ENCODE assay signal across 8 mouse cellular contexts in the genomic region with DNA sequence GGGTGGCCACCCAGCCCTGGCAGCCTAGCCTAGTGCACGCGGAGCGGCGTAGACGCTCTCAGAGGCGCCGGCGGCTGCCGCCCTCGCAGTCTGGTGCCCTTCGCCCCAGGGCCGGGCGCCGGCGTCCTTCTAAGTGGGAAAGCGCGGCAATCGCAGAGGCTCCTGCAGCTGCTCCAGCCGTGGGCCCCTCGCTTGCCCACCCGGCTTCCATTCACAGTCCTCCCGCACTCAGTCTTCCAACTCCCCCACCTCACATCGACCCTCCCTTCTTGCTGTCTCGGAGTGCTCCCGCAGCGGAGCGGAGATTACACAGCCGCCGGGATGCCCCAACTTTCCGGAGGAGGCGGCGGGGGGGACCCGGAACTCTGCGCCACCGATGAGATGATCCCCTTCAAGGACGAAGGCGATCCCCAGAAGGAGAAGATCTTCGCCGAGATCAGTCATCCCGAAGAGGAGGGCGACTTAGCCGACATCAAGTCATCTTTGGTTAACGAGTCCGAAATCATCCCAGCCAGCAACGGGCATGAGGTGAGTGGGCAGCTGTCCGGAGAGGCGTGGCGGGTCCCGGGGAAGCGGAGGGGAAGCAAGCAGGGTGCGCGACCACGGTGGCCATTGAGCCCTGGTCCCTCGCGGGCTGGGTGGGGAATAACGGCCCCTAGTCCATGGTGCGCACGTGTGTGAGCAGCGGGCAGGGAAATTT. TPM values are rescaled to one million over a fixed set of nuclear protein-coding genes. Genes with fewer than 3 reads are reported as not detected.
A peak's percentile ranks its signal among the peaks of the same experiment; 100 is the strongest.
DNase-seq lines count a peak whose midpoint lies in the region; ATAC-seq and TF ChIP-seq lines count a peak whose summit lies in the region.

No protein-coding gene starts in this region.

- H3K9me3 ChIP-seq in lung, embryonic 15.5 days, result no peaks in the 10 kb centered on the region
- no peaks in the 10 kb centered on the region for H3K9me3 ChIP-seq in forebrain, embryonic 15.5 days
- H3K9me3 ChIP-seq in kidney, embryonic 14.5 days (ENCODE audit: control insufficient read depth, low read length), result no peaks in the 10 kb centered on the region
- H3K9me3 ChIP-seq in midbrain, embryonic 13.5 days, result no peaks in the 10 kb centered on the region
- H3K9me3 ChIP-seq in stomach, postnatal 0 days (ENCODE audit: control insufficient read depth, low read length), result no peaks in the 10 kb centered on the region

- H3K36me3 ChIP-seq in lung, embryonic 15.5 days, result no peaks in the 10 kb centered on the region
- H3K36me3 ChIP-seq in forebrain, embryonic 15.5 days, result no peaks in the 10 kb centered on the region
- H3K36me3 ChIP-seq in kidney, embryonic 14.5 days (ENCODE audit: control insufficient read depth, insufficient read depth, low read length), result no peaks in the 10 kb centered on the region
- H3K36me3 ChIP-seq in midbrain, embryonic 13.5 days, result peaks cover 6% of the 10 kb centered on the region
- H3K36me3 ChIP-seq in stomach, postnatal 0 days (ENCODE audit: control insufficient read depth, insufficient read depth, low read length), result no peaks in the 10 kb centered on the region

- peak overlapping the region; percentile 68 for H3K4me3 ChIP-seq in lung, embryonic 15.5 days
- H3K4me3 ChIP-seq in forebrain, embryonic 15.5 days, result peak overlapping the region; percentile 66
- peak overlapping the region; percentile 61 for H3K4me3 ChIP-seq in kidney, embryonic 14.5 days (ENCODE audit: low read length)
- peak overlapping the region; percentile 73 for H3K4me3 ChIP-seq in midbrain, embryonic 13.5 days (replicated peaks)
- peak overlapping the region; percentile 44 for H3K4me3 ChIP-seq in stomach, postnatal 0 days (ENCODE audit: low read depth, low read length)

- DNase-seq in lung, adult 18-20 months, result no peak
- peak; percentile 55 to 57 for DNase-seq in adrenal gland, adult 18-20 months (ENCODE audit: low spot score in 2 of 2)
- peak; percentile 34 for DNase-seq in stomach, postnatal 0 days (ENCODE audit: low spot score)
- DNase-seq in cerebellum, adult 18-20 months, result no peak

- peaks cover 45% of the 10 kb centered on the region for H3K4me1 ChIP-seq in lung, embryonic 15.5 days
- H3K4me1 ChIP-seq in forebrain, embryonic 15.5 days, result peaks cover 60% of the 10 kb centered on the region
- peaks cover 25% of the 10 kb centered on the region for H3K4me1 ChIP-seq in kidney, embryonic 14.5 days (ENCODE audit: control insufficient read depth, insufficient read depth, low read length)
- peaks cover 81% of the 10 kb centered on the region for H3K4me1 ChIP-seq in midbrain, embryonic 13.5 days (replicated peaks)
- H3K4me1 ChIP-seq in stomach, postnatal 0 days (replicated peaks; ENCODE audit: control insufficient read depth, insufficient read depth), result peaks cover 12% of the 10 kb centered on the region

- peaks cover 34% of the 10 kb centered on the region for H3K27me3 ChIP-seq in lung, embryonic 15.5 days
- H3K27me3 ChIP-seq in forebrain, embryonic 15.5 days, result peaks cover 20% of the 10 kb centered on the region
- peaks cover 34% of the 10 kb centered on the region for H3K27me3 ChIP-seq in kidney, embryonic 14.5 days (ENCODE audit: control insufficient read depth, insufficient read depth, low read length)
- H3K27me3 ChIP-seq in midbrain, embryonic 13.5 days, result peaks cover 18% of the 10 kb centered on the region
- peaks cover 25% of the 10 kb centered on the region for H3K27me3 ChIP-seq in stomach, postnatal 0 days (ENCODE audit: control insufficient read depth, insufficient read depth, low read length)

- no peak for TF ChIP-seq EP300 in stomach, postnatal 0 days (optimal IDR thresholded peaks at IDR 0.05)

- peak overlapping the region; percentile 58; the same call in 1 of the 2 replicates for H3K27ac ChIP-seq in lung, embryonic 15.5 days
- H3K27ac ChIP-seq in forebrain, embryonic 15.5 days (replicated peaks), result peak overlapping the region; percentile 75
- H3K27ac ChIP-seq in kidney, embryonic 14.5 days (ENCODE audit: low read depth, low read length), result peak overlapping the region; percentile 26; the same call in 1 of the 2 replicates
- H3K27ac ChIP-seq in midbrain, embryonic 13.5 days, result peak overlapping the region; percentile 90
- H3K27ac ChIP-seq in stomach, postnatal 0 days (replicated peaks), result no peak overlapping the region

- no peak for TF ChIP-seq CTCF in stomach, postnatal 0 days (IDR thresholded peaks at IDR 0.05; ENCODE audit: low read depth)

- H3K4me2 ChIP-seq in lung, embryonic 15.5 days, result peak overlapping the region; percentile 98
- peak overlapping the region; percentile 91 for H3K4me2 ChIP-seq in forebrain, embryonic 15.5 days (replicated peaks)
- peak overlapping the region; percentile 94 for H3K4me2 ChIP-seq in kidney, embryonic 14.5 days (replicated peaks; ENCODE audit: low read depth, low read length)
- H3K4me2 ChIP-seq in midbrain, embryonic 13.5 days (replicated peaks), result peak overlapping the region; percentile 76
- peak overlapping the region; percentile 75 for H3K4me2 ChIP-seq in stomach, postnatal 0 days (replicated peaks; ENCODE audit: low read depth)

- WGBS in lung, embryonic 15.5 days, result under 1% methylated on average over 59 of the region's 59 CpGs
- WGBS in forebrain, embryonic 15.5 days, result under 1% methylated on average over 59 of the region's 59 CpGs
- under 1% methylated on average over 58 of the region's 59 CpGs for WGBS in kidney, embryonic 14.5 days
- under 1% methylated on average over 59 of the region's 59 CpGs for WGBS in midbrain, embryonic 13.5 days
- 1% methylated on average over 59 of the region's 59 CpGs for WGBS in stomach, postnatal 0 days

- H3K9ac ChIP-seq in lung, embryonic 15.5 days, result peak overlapping the region; percentile 71
- peak overlapping the region; percentile 56 for H3K9ac ChIP-seq in forebrain, embryonic 15.5 days (replicated peaks)
- peak overlapping the region; percentile 67 for H3K9ac ChIP-seq in kidney, embryonic 14.5 days (ENCODE audit: low read depth, low read length)
- H3K9ac ChIP-seq in midbrain, embryonic 13.5 days (replicated peaks), result peak overlapping the region; percentile 89
- peak overlapping the region; percentile 31; the same call in 1 of the 2 replicates for H3K9ac ChIP-seq in stomach, postnatal 0 days (ENCODE audit: low read length)

- peak; percentile 28 for ATAC-seq in lung, embryonic 15.5 days (ENCODE audit: borderline replicate concordance, extremely low read depth, low FRiP score, low TSS enrichment)
- peak; percentile 44 for ATAC-seq in forebrain, embryonic 15.5 days (replicated peaks)
- no peak for ATAC-seq in kidney, embryonic 14.5 days (ENCODE audit: low FRiP score, low TSS enrichment)
- ATAC-seq in midbrain, embryonic 13.5 days, result peak; percentile 29
- no peak; the same call in 1 of the 2 replicates for ATAC-seq in stomach, postnatal 0 days (ENCODE audit: low FRiP score, low TSS enrichment)

RNA-seq across cellular contexts. Expression of a gene that starts 1.0 kb away (rescaled TPM):
- polyA plus RNA-seq in lung, embryonic 15.5 days (2015; fragmentation: Nextera tagmentation; extraction: Ambion mirVana), result 16.5 and 22.2 TPM in 2 replicates
- total RNA-seq in adrenal gland, adult 18-20 months (2021), result 10 to 100 TPM in 1 of 2 experiments, 1 to 10 TPM in 1; 7.3 to 10.1 TPM
- polyA plus RNA-seq in forebrain, embryonic 15.5 days (2015; fragmentation: Nextera tagmentation; extraction: Ambion mirVana), result 14.3 and 18.6 TPM in 2 replicates
- 31.9 and 32.1 TPM in 2 replicates for polyA plus RNA-seq in kidney, embryonic 14.5 days (2014; fragmentation: Nextera tagmentation; extraction: Ambion mirVana)
- 80.3 and 86.0 TPM in 2 replicates for polyA plus RNA-seq in midbrain, embryonic 13.5 days (2015; fragmentation: Nextera tagmentation; extraction: Ambion mirVana)
- 0.50 and 0.74 TPM in 2 replicates for polyA plus RNA-seq in stomach, postnatal 0 days (2015; fragmentation: Nextera tagmentation; extraction: Ambion mirVana)

Comparison
In these comparisons a context has a peak if more than half of its experiments do, and no peak if none do; other contexts are left out.
1. ATAC-seq: peak in lung, embryonic 15.5 days (single experiment), forebrain, embryonic 15.5 days (single experiment) and midbrain, embryonic 13.5 days (single experiment); none in kidney, embryonic 14.5 days (single experiment) and stomach, postnatal 0 days (single experiment).
2. H3K9ac ChIP-seq: peak in every context shown above with its lines; median percentile 89 in midbrain, embryonic 13.5 days; 71 in lung, embryonic 15.5 days; 67 in kidney, embryonic 14.5 days; 56 in forebrain, embryonic 15.5 days; 31 in stomach, postnatal 0 days.
3. DNase-seq: peak in adrenal gland, adult 18-20 months (2 of 2) and stomach, postnatal 0 days (single experiment); none in lung, adult 18-20 months (0 of 2) and cerebellum, adult 18-20 months (0 of 2).
4. Peak in every context shown above with its lines, with median percentiles within 50 percentile points of each other: H3K4me2 ChIP-seq and H3K4me3 ChIP-seq.